Mouse (Mus musculus): ENCODE results near the gene Parp16. TPM values are rescaled to one million over a fixed set of nuclear protein-coding genes. Genes with fewer than 3 reads are reported as not detected.
A peak's percentile ranks its signal among the peaks of the same experiment; 100 is the strongest.
"Not testable (repeated sequence)": the region's sequence is repeated elsewhere in the genome, so short reads cannot be mapped to it uniquely, and the experiment has no call there.

The Parp16 gene
- total RNA-seq, 2 experiments from 2014 or later = 10.2 to 15.3 TPM

- no peak for ATAC-seq (replicated peaks; ENCODE audit: low FRiP score, poor library complexity, severe bottlenecking)
These were observed 10.1 kb downstream of the Parp16 start for GRCm38 (mm10) chr9:65205049-65205815.

- not testable (repeated sequence) for ATAC-seq (replicated peaks; ENCODE audit: low FRiP score, poor library complexity, severe bottlenecking)
These were observed 12.1 kb downstream of the Parp16 start for GRCm38 (mm10) chr9:65207041-65207815.

DNA sequence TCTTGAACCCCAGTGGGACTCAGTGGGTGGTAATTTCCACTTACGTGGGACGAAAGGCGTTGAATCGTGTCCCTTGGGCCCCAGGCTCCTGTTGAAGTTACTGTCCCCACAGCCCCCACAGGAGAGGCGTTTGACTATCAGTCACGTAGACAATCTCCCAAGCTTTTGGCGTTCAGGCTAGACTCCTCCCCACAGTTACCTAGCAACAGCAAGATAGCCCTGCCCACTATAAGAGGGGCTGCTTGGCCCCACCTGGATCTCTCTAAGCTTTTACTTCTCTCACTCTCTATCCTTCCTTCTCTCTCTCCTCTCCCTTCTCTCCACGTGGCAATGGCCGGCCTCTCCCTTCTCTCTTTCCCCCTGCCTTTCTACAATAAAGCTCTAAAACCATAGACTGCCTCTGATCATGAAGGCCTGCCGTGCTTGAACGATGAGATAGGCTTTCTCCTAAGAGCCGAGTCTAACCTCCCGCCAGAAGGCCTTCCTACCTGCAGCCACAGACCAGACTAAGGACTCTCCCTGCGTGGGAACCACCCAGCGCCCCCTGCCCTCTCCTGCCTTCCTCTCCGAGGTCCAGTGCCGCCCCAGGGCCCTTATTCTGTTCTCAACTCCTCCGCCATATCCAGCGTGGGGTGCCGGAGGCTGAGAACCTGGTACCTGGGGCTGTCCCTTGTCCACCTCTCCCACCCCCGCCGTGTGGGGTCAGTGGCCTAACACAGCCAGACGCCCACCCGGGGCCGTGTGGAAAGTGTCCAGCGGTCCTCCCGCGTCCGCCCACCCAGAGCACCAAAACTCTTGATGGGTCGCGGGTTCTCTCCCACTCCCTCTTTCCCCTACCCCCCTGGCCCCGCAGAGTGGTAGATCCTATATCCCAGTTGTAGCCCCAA is 13.4 kb downstream of the Parp16 start:
- no peak for ATAC-seq (replicated peaks; ENCODE audit: low FRiP score, poor library complexity, severe bottlenecking)

GRCm38 (mm10) chr9:65211598-65211997 is 16.4 kb downstream of the Parp16 start:
- ATAC-seq (replicated peaks; ENCODE audit: low FRiP score, poor library complexity, severe bottlenecking) = no peak

GRCm38 (mm10) chr9:65214425-65214777 is 19.2 kb downstream of the Parp16 start:
- ATAC-seq (replicated peaks; ENCODE audit: low FRiP score, poor library complexity, severe bottlenecking) = peak; percentile 1; the same call in 1 of the 2 replicates

GRCm38 (mm10) chr9:65214778-65215493 is 19.8 kb downstream of the Parp16 start:
- peak; percentile 79 for ATAC-seq (replicated peaks; ENCODE audit: low FRiP score, poor library complexity, severe bottlenecking)

DNA sequence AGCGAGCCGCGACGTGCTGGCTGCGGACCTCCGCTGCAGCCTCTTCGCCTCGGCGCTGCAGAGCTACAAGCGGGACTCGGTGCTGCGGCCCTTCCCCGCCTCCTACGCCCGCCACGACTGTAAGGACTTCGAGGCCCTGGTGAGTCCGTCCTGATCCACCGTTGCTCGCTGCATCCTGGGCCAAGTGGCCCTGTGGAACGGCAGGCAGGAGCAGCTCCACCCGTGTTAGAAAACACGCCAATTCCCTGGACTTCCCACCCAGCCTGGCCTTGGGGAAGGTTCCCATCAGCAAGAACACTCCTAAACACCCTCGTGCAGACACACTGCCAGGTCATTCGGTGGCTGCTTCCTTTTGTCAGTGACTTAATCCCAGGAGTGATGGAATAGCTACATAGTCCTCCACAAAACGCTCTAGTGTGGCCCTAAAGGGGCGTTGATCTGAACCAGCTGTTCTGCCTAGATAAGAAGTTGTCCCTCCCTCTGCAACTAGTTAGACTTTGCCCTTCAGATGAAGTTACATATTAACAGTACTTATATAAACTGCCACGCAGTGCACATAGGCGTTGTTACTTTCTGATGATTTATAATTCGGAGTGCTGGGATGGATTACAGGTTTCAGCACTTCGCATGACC is 20.5 kb downstream of the Parp16 start:
- ATAC-seq (replicated peaks; ENCODE audit: low FRiP score, poor library complexity, severe bottlenecking) = peak; percentile 77

DNA sequence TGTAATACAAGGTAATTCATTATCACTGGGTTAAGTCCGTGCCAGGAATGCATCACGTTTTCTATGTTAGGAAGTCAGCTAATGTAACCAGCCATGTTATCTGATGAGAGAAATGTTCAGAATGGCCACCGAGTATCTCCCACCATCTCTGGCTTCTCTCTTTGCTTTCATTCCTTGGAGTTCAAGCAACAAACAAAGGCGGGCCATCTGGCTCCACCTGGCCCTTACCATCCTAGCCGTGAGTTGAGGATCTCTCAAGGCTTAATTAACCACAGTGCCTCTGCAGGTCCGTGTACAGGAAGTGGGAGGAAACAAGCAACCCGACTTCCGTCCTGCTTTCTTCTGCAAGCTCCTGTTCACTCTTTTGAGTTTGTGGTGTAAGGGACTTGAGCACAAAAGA is 21.8 kb downstream of the Parp16 start:
- ATAC-seq (replicated peaks; ENCODE audit: low FRiP score, poor library complexity, severe bottlenecking) = peak; percentile 16; the same call in 1 of the 2 replicates

DNA sequence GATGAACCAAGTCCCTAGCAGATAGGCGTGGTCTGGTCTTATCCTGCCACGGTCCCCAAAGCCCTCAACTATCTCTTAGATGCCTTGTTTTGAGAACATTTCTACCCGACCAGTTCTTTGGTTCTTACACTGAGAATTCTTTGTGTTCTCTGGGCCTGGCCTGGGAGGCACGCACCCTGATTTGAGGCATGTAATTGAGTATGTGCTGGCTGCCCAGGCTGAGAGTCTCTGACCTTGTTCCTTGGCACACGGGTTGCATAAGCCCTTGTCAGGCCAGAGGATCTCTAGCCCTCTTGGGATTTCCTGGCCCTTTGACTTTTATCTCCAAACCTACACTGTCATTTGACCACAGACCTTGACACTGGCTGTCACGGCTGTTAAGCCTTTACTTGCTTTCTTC is 22.5 kb downstream of the Parp16 start:
- ATAC-seq (replicated peaks; ENCODE audit: low FRiP score, poor library complexity, severe bottlenecking) = peak; percentile 27

GRCm38 (mm10) chr9:65218916-65219315 is 23.8 kb downstream of the Parp16 start:
- no peak for ATAC-seq (replicated peaks; ENCODE audit: low FRiP score, poor library complexity, severe bottlenecking)

- ATAC-seq (replicated peaks; ENCODE audit: low FRiP score, poor library complexity, severe bottlenecking) = not testable (repeated sequence)
These were observed 25.2 kb downstream of the Parp16 start for GRCm38 (mm10) chr9:65220398-65220797.

GRCm38 (mm10) chr9:65223927-65224326 is 28.8 kb downstream of the Parp16 start:
- no peak for ATAC-seq (replicated peaks; ENCODE audit: low FRiP score, poor library complexity, severe bottlenecking)

GRCm38 (mm10) chr9:65225795-65226194 is 30.6 kb downstream of the Parp16 start:
- ATAC-seq (replicated peaks; ENCODE audit: low FRiP score, poor library complexity, severe bottlenecking) = peak; percentile 45; the same call in 1 of the 2 replicates

DNA sequence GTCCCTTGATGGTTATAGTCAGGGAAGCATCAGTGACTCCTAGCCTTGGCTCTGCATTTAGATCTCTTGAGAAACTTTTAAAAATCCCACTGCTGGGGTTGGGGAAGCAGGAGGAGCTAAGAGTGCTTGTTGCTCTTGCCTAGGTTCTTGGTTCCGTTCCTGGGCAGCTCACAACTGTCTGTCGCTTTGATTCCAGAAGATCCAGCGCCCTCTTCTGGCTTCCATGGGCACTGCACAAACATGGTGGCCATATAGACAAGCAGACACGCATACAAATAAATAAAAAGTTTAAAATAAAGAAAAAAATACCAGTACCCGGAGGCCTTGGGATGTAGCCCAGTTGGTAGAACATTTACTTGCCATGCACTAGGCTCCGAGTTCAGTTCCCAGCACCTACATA is 35.1 kb downstream of the Parp16 start:
- peak; percentile 61; the same call in 1 of the 2 replicates for ATAC-seq (replicated peaks; ENCODE audit: low FRiP score, poor library complexity, severe bottlenecking)

GRCm38 (mm10) chr9:65231284-65231683 is 36.1 kb downstream of the Parp16 start:
- no peak for ATAC-seq (replicated peaks; ENCODE audit: low FRiP score, poor library complexity, severe bottlenecking)

DNA sequence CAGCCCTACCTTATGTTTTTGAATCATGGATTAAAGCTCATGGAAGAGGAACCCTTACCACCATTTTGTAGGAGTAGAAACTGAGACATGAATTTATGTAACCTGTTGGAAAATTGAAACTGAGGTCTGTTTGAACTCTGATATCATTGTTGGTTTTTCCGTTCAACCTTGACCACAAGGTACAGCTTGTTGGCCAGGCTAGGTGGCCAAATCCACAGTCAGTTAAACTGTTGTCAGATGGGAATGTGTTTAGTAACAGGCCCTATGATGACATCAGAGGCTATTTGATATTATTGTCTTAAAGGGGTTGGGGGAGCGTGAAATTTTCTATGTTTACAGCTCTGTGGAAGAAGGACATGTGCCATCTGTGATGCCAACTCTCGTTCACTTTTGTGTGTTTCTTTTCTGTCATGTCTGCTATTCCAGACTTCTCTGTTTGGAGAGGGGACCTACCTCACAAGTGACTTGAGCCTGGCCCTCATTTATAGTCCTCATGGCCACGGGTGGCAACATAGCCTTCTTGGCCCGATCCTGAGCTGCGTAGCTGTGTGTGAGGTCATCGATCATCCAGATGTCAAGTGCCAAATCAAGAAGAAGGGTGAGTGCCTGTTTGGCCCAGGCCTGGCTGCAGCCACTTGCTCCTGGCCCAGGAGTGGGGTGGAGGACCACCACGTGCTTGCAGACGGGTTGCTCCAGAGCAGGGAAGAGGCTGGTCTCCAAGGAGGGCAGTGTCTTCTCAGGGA is 38.3 kb downstream of the Parp16 start:
- no peak for ATAC-seq (replicated peaks; ENCODE audit: low FRiP score, poor library complexity, severe bottlenecking)

DNA sequence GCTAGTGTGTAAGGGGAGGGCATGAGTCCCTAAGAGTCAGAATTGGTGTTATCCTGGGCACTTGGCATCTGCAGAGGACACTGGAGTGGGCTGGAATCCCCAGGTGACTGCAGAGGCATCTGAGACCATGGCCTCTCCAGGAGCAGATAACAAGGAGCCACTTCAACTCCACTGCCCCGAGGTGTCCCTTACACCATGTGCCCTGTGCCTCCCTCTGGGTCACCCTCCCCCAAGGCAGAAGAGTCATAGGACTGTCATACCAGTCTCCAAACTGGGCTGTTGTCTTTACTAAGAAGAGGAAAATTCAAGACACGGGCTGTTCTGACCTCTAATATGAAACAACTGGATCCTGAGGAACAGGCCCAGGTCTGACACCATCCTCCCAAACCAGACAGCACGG is 39.6 kb downstream of the Parp16 start:
- ATAC-seq (replicated peaks; ENCODE audit: low FRiP score, poor library complexity, severe bottlenecking) = no peak

GRCm38 (mm10) chr9:65235601-65236000 is 40.4 kb downstream of the Parp16 start:
- ATAC-seq (replicated peaks; ENCODE audit: low FRiP score, poor library complexity, severe bottlenecking) = no peak
